Mouse (Mus musculus): ENCODE results near the gene Capn5. TPM values are rescaled to one million over a fixed set of nuclear protein-coding genes. Genes with fewer than 3 reads are reported as not detected.

Capn5 gene
- polyA plus RNA-seq, 1 experiment, result 10.0 TPM

GRCm38 (mm10) chr7:98164999-98165528, 13.0 kb downstream of the Capn5 start:
- Histone ChIP-seq H3K27me3 (ENCODE audit: control insufficient read depth, insufficient read depth, low read length) (no peaks in the 10 kb centered on the region), H3K27ac (ENCODE audit: insufficient read depth, low read length) (peak overlapping the region; percentile 91), H3K4me1 (ENCODE audit: control insufficient read depth, insufficient read depth, insufficient read length) (peaks cover 15% of the 10 kb centered on the region), H3K4me3 (ENCODE audit: extremely low read depth, insufficient read depth, insufficient read length) (peak overlapping the region; percentile 16; the same call in 1 of the 2 replicates), H3K36me3 (ENCODE audit: control insufficient read depth, insufficient read depth, low read length) (no peaks in the 10 kb centered on the region)
- no peak for TF ChIP-seq CTCF (IDR thresholded peaks at IDR 0.05; ENCODE audit: extremely low read depth, insufficient read depth, insufficient read length, insufficient replicate concordance)
- no peak for TF ChIP-seq POLR2A (IDR thresholded peaks at IDR 0.05; ENCODE audit: low read depth, low read length)
- DNase-seq (ENCODE audit: low read depth in 1 of 2, low spot score in 2 of 2), result peak; percentile 43 to 47
- 12% methylated on average over 10 of the region's 10 CpGs for WGBS

GRCm38 (mm10) chr7:98164382-98164998, 13.6 kb downstream of the Capn5 start:
- H3K4me1 ChIP-seq (ENCODE audit: control insufficient read depth, insufficient read depth, insufficient read length), result peaks cover 15% of the 10 kb centered on the region
- no peak overlapping the region for H3K4me3 ChIP-seq (ENCODE audit: extremely low read depth, insufficient read depth, insufficient read length)
- 55% methylated on average over 9 of the region's 9 CpGs for WGBS
- TF ChIP-seq POLR2A (IDR thresholded peaks at IDR 0.05; ENCODE audit: low read depth, low read length), result no peak
- TF ChIP-seq CTCF (IDR thresholded peaks at IDR 0.05; ENCODE audit: extremely low read depth, insufficient read depth, insufficient read length, insufficient replicate concordance), result no peak
- H3K27me3 ChIP-seq (ENCODE audit: control insufficient read depth, insufficient read depth, low read length), result no peaks in the 10 kb centered on the region
- no peak for DNase-seq (ENCODE audit: low read depth in 1 of 2, low spot score in 2 of 2)
- H3K27ac ChIP-seq (ENCODE audit: insufficient read depth, low read length), result peak overlapping the region; percentile 91
- H3K36me3 ChIP-seq (ENCODE audit: control insufficient read depth, insufficient read depth, low read length), result no peaks in the 10 kb centered on the region

- DNase-seq (ENCODE audit: low read depth in 1 of 2, low spot score in 2 of 2), result no peak
- no peaks in the 10 kb centered on the region for H3K27me3 ChIP-seq (ENCODE audit: control insufficient read depth, insufficient read depth, low read length)
- WGBS, result 64% methylated on average over 3 of the region's 3 CpGs
- no peaks in the 10 kb centered on the region for H3K36me3 ChIP-seq (ENCODE audit: control insufficient read depth, insufficient read depth, low read length)
- no peak overlapping the region for H3K4me3 ChIP-seq (ENCODE audit: extremely low read depth, insufficient read depth, insufficient read length)
- no peak overlapping the region; the same call in 1 of the 2 replicates for H3K27ac ChIP-seq (ENCODE audit: insufficient read depth, low read length)
- peaks cover 15% of the 10 kb centered on the region for H3K4me1 ChIP-seq (ENCODE audit: control insufficient read depth, insufficient read depth, insufficient read length)
- no peak for TF ChIP-seq POLR2A (IDR thresholded peaks at IDR 0.05; ENCODE audit: low read depth, low read length)
- no peak for TF ChIP-seq CTCF (IDR thresholded peaks at IDR 0.05; ENCODE audit: extremely low read depth, insufficient read depth, insufficient read length, insufficient replicate concordance)
These were observed 14.4 kb downstream of the Capn5 start for GRCm38 (mm10) chr7:98163700-98164099.

GRCm38 (mm10) chr7:98162239-98162638, 15.8 kb downstream of the Capn5 start:
- WGBS, result 87% methylated on average over 6 of the region's 6 CpGs
- H3K27me3 ChIP-seq (ENCODE audit: control insufficient read depth, insufficient read depth, low read length), result no peaks in the 10 kb centered on the region
- no peaks in the 10 kb centered on the region for H3K36me3 ChIP-seq (ENCODE audit: control insufficient read depth, insufficient read depth, low read length)
- H3K4me3 ChIP-seq (ENCODE audit: extremely low read depth, insufficient read depth, insufficient read length), result no peak overlapping the region
- no peak for DNase-seq (ENCODE audit: low read depth in 1 of 2, low spot score in 2 of 2)
- no peak overlapping the region for H3K27ac ChIP-seq (ENCODE audit: insufficient read depth, low read length)
- peaks cover 15% of the 10 kb centered on the region for H3K4me1 ChIP-seq (ENCODE audit: control insufficient read depth, insufficient read depth, insufficient read length)
- no peak for TF ChIP-seq POLR2A (IDR thresholded peaks at IDR 0.05; ENCODE audit: low read depth, low read length)
- no peak for TF ChIP-seq CTCF (IDR thresholded peaks at IDR 0.05; ENCODE audit: extremely low read depth, insufficient read depth, insufficient read length, insufficient replicate concordance)

GRCm38 (mm10) chr7:98160041-98160740, 17.9 kb downstream of the Capn5 start:
- no peak for DNase-seq (ENCODE audit: low read depth in 1 of 2, low spot score in 2 of 2)
- Histone ChIP-seq H3K27me3 (ENCODE audit: control insufficient read depth, insufficient read depth, low read length) (no peaks in the 10 kb centered on the region), H3K36me3 (ENCODE audit: control insufficient read depth, insufficient read depth, low read length) (no peaks in the 10 kb centered on the region), H3K27ac (ENCODE audit: insufficient read depth, low read length) (no peak overlapping the region), H3K4me1 (ENCODE audit: control insufficient read depth, insufficient read depth, insufficient read length) (peaks cover 10% of the 10 kb centered on the region), H3K4me3 (ENCODE audit: extremely low read depth, insufficient read depth, insufficient read length) (no peak overlapping the region)
- 51% methylated on average over 8 of the region's 8 CpGs for WGBS
- TF ChIP-seq CTCF (IDR thresholded peaks at IDR 0.05; ENCODE audit: extremely low read depth, insufficient read depth, insufficient read length, insufficient replicate concordance) (no peak), POLR2A (IDR thresholded peaks at IDR 0.05; ENCODE audit: low read depth, low read length) (no peak)

GRCm38 (mm10) chr7:98158481-98158880, 19.6 kb downstream of the Capn5 start:
- WGBS, result 80% methylated on average over 8 of the region's 8 CpGs
- no peak for DNase-seq (ENCODE audit: low read depth in 1 of 2, low spot score in 2 of 2)
- Histone ChIP-seq H3K36me3 (ENCODE audit: control insufficient read depth, insufficient read depth, low read length) (no peaks in the 10 kb centered on the region), H3K27ac (ENCODE audit: insufficient read depth, low read length) (no peak overlapping the region), H3K4me3 (ENCODE audit: extremely low read depth, insufficient read depth, insufficient read length) (no peak overlapping the region), H3K4me1 (ENCODE audit: control insufficient read depth, insufficient read depth, insufficient read length) (no peaks in the 10 kb centered on the region), H3K27me3 (ENCODE audit: control insufficient read depth, insufficient read depth, low read length) (no peaks in the 10 kb centered on the region)
- TF ChIP-seq POLR2A (IDR thresholded peaks at IDR 0.05; ENCODE audit: low read depth, low read length), result no peak
- no peak for TF ChIP-seq CTCF (IDR thresholded peaks at IDR 0.05; ENCODE audit: extremely low read depth, insufficient read depth, insufficient read length, insufficient replicate concordance)
